ENCODE assay signal across 18 mouse cellular contexts in the genomic region with DNA sequence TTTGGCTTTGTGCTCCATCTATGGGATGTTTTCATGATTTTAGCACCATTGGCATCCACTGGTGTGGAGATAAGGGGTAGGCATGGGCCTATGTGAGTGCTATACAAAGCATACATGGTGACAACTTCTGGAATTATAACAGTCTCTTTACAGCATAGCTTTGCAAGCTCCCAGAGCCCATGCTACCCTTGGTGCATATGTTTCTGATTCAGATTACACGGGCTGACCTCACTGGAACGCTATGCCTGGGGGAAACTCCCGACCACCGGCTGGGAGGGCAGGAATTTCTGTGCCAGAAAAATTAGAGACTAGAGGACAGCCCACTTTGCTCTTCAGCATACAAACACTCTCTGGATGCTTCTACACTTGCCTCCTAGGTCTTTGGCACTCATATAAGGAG.
DNase-seq lines count a peak whose midpoint lies in the region; ATAC-seq and TF ChIP-seq lines count a peak whose summit lies in the region.
"Had no signal": no experiment of that assay in that cellular context is flagged by ENCODE, and none has a peak within 500 bp of the region (broad histone marks: within the 10 kb centered on the region; RNA-seq: fewer than 3 reads in every experiment).

No protein-coding gene starts in this region.

- H3K79me2 ChIP-seq in heart, adult 2 months (replicated peaks; ENCODE audit: control insufficient read depth, insufficient read depth, low read length), result no peaks in the 10 kb centered on the region

- no peak for TF ChIP-seq CTCF in heart, adult 2 months (IDR thresholded peaks at IDR 0.05)
- TF ChIP-seq CTCF in lung, adult 2 months (IDR thresholded peaks at IDR 0.05; ENCODE audit: insufficient read depth, low read length), result no peak

- no peak for TF ChIP-seq POLR2A in heart, adult 2 months (IDR thresholded peaks at IDR 0.05; ENCODE audit: insufficient read depth, low read depth, low read length)
- no peak for TF ChIP-seq POLR2A in lung, adult 2 months (IDR thresholded peaks at IDR 0.05; ENCODE audit: borderline replicate concordance, extremely low read depth, low read depth, low read length)

- H3K4me3 ChIP-seq in heart, adult 2 months, result no peak overlapping the region
- H3K4me3 ChIP-seq in embryonic facial prominence, embryonic 10.5 days, result no peak overlapping the region
- no peak overlapping the region for H3K4me3 ChIP-seq in midbrain, embryonic 16.5 days (ENCODE audit: low read depth, low read length)
- H3K4me3 ChIP-seq in lung, adult 2 months (replicated peaks; ENCODE audit: extremely low read depth, low read depth, low read length), result no peak overlapping the region

- intact Hi-C loops in heart, adult 2 months (cut with DNase I), result no loop called here

- H3K4me2 ChIP-seq in midbrain, embryonic 16.5 days (ENCODE audit: low read length), result no peak overlapping the region
- H3K4me2 ChIP-seq: midbrain, embryonic 11.5 days had no signal

- TF ChIP-seq EP300 in heart, adult 2 months (IDR thresholded peaks at IDR 0.05; ENCODE audit: insufficient read depth, low read depth, low read length), result no peak

- no peaks in the 10 kb centered on the region for H3K4me1 ChIP-seq in heart, adult 2 months (ENCODE audit: control insufficient read depth, insufficient read depth, low read length)
- peaks cover 55% of the 10 kb centered on the region for H3K4me1 ChIP-seq in embryonic facial prominence, embryonic 10.5 days
- H3K4me1 ChIP-seq in midbrain, embryonic 16.5 days (ENCODE audit: control insufficient read depth, insufficient read depth, low read length), result no peaks in the 10 kb centered on the region
- H3K4me1 ChIP-seq in lung, adult 2 months (ENCODE audit: control insufficient read depth, insufficient read depth, low read length), result no peaks in the 10 kb centered on the region

- no peak for ATAC-seq in midbrain, embryonic 16.5 days
- ATAC-seq: CD4-positive, CD25-positive, alpha-beta regulatory T cell, adult 4 months had no signal

- H3K27me3 ChIP-seq in heart, adult 2 months (ENCODE audit: control insufficient read depth, insufficient read depth, low read length), result no peaks in the 10 kb centered on the region
- no peaks in the 10 kb centered on the region for H3K27me3 ChIP-seq in embryonic facial prominence, embryonic 10.5 days (replicated peaks; ENCODE audit: low read depth, poor library complexity, severe bottlenecking)
- no peaks in the 10 kb centered on the region for H3K27me3 ChIP-seq in midbrain, embryonic 16.5 days (ENCODE audit: control insufficient read depth, insufficient read depth, low read depth, low read length)

- H3K9ac ChIP-seq in heart, adult 2 months (ENCODE audit: low read depth, low read length), result no peak overlapping the region
- no peak overlapping the region for H3K9ac ChIP-seq in midbrain, embryonic 16.5 days (ENCODE audit: low read depth, low read length)

- H3K27ac ChIP-seq in heart, adult 2 months, result no peak overlapping the region
- H3K27ac ChIP-seq in embryonic facial prominence, embryonic 10.5 days (replicated peaks), result peak overlapping the region; percentile 72
- no peak overlapping the region for H3K27ac ChIP-seq in midbrain, embryonic 16.5 days (ENCODE audit: low read length)

- 0 out of 2 replicates have a peak, but pooled peaks cover 6% of the 10 kb centered on the region for H3K9me3 ChIP-seq in embryonic facial prominence, embryonic 10.5 days
- 0 out of 2 replicates have a peak, but pooled peaks cover 2% of the 10 kb centered on the region for H3K9me3 ChIP-seq in midbrain, embryonic 16.5 days (replicated peaks; ENCODE audit: control insufficient read depth, low read length, poor library complexity, severe bottlenecking)
- H3K9me3 ChIP-seq: G1E had no signal

- WGBS in heart, adult 2 months, result 42% methylated on average over 4 of the region's 4 CpGs
- WGBS in embryonic facial prominence, embryonic 10.5 days, result 23% methylated on average over 4 of the region's 4 CpGs
- 74% methylated on average over 4 of the region's 4 CpGs for WGBS in midbrain, embryonic 16.5 days
- WGBS in lung, adult 2 months, result 50% methylated on average over 4 of the region's 4 CpGs

- peak; percentile 9 for DNase-seq in heart, postnatal 4 days
- DNase-seq in heart, adult 2 months, result no peak
- DNase-seq in embryonic facial prominence, embryonic 10.5 days (ENCODE audit: low spot score), result peak; percentile 74
- peak; percentile 70 for DNase-seq in forelimb bud, embryonic 11.5 days (ENCODE audit: low read depth, low spot score)
- no peak for DNase-seq in frontal cortex, adult 2 months (ENCODE audit: extremely low spot score in 1 of 2, low spot score in 1 of 2)
- DNase-seq in lung, adult 2 months, result no peak
- DNase-seq: adrenal gland, postnatal 36 days; cerebellum, adult 8-10 months; kidney, adult 8-10 months; kidney, postnatal 36 days; layer of hippocampus, adult 9-11 months; lung, adult 18-20 months; lung, postnatal 36 days; thymus, postnatal 14 days had no signal

- H3K36me3 ChIP-seq in heart, adult 2 months (ENCODE audit: control insufficient read depth, insufficient read depth, low read length), result no peaks in the 10 kb centered on the region
- H3K36me3 ChIP-seq in embryonic facial prominence, embryonic 10.5 days (replicated peaks), result no peaks in the 10 kb centered on the region
- H3K36me3 ChIP-seq in midbrain, embryonic 16.5 days (ENCODE audit: control insufficient read depth, insufficient read depth, low read length), result no peaks in the 10 kb centered on the region
- H3K36me3 ChIP-seq: G1E had no signal

Comparison
In these comparisons a context has a peak if more than half of its experiments do, and no peak if none do; other contexts are left out.
1. DNase-seq: peak in heart, postnatal 4 days (single experiment), embryonic facial prominence, embryonic 10.5 days (single experiment) and forelimb bud, embryonic 11.5 days (single experiment); none in heart, adult 2 months (0 of 2), frontal cortex, adult 2 months (0 of 2) and lung, adult 2 months (single experiment).